Comparison of ENCODE assay signal across 20 mouse cellular contexts in the genomic region with DNA sequence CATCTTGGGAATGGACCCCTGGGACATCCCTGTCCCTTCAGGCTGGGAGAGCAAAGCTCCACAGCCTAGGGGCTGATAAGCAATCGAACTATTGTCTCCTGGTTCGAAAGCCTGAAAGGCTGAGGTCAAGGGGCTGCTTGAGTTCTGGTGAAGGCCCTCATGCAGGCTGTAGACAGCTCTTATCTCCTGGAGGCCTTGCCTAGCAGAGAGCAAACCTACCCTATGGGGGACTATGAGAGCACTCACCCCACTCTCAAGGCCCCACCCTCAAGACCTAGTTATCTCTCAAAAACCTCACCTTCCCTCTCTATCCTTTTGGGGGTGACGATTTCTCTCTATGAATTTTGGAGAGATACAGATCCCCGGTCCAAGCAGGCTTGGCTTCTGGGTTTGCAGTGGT.
"Had no signal": no experiment of that assay in that cellular context is flagged by ENCODE, and none has a peak within 500 bp of the region (broad histone marks: within the 10 kb centered on the region; RNA-seq: fewer than 3 reads in every experiment).

No protein-coding gene starts in this region.

- H3K9ac ChIP-seq: limb, embryonic 13.5 days; lung, embryonic 14.5 days; neural tube, embryonic 12.5 days; neural tube, embryonic 15.5 days; stomach, embryonic 15.5 days had no signal

- ATAC-seq: intestine, embryonic 16.5 days; lung, postnatal 0 days had no signal

- H3K4me1 ChIP-seq: stomach, embryonic 15.5 days had no signal

- H3K27ac ChIP-seq: kidney, postnatal 0 days; layer of hippocampus, adult 2 months; limb, embryonic 10.5 days; limb, embryonic 13.5 days; macrophage; neural tube, embryonic 12.5 days; neural tube, embryonic 15.5 days; stomach, embryonic 15.5 days had no signal

- DNase-seq: kidney, adult 2 months; kidney, postnatal 25 days; layer of hippocampus, adult 9-11 months; lung, embryonic 14.5 days; midbrain, embryonic 14.5 days; right cerebral cortex, postnatal 25 days; spleen, adult 18-20 months; thymus, postnatal 25 days had no signal

- H3K36me3 ChIP-seq: limb, embryonic 10.5 days; limb, embryonic 13.5 days; neural tube, embryonic 12.5 days; neural tube, embryonic 15.5 days; stomach, embryonic 15.5 days had no signal

- H3K27me3 ChIP-seq: limb, embryonic 13.5 days; neural tube, embryonic 12.5 days; neural tube, embryonic 15.5 days; stomach, embryonic 15.5 days had no signal

- H3K9me3 ChIP-seq: limb, embryonic 10.5 days; limb, embryonic 13.5 days; megakaryocyte, embryonic 14.5 days; neural tube, embryonic 12.5 days; neural tube, embryonic 15.5 days; stomach, embryonic 15.5 days had no signal

- H3K4me2 ChIP-seq: limb, embryonic 13.5 days; lung, embryonic 14.5 days; midbrain, embryonic 11.5 days; neural tube, embryonic 12.5 days; neural tube, embryonic 15.5 days; stomach, embryonic 15.5 days had no signal

- H3K4me3 ChIP-seq: layer of hippocampus, adult 2 months; limb, embryonic 10.5 days; limb, embryonic 13.5 days; megakaryocyte, embryonic 14.5 days; neural tube, embryonic 12.5 days; neural tube, embryonic 15.5 days; stomach, embryonic 15.5 days had no signal
